8 mouse cellular contexts compared by ENCODE assay signal in the genomic region with DNA sequence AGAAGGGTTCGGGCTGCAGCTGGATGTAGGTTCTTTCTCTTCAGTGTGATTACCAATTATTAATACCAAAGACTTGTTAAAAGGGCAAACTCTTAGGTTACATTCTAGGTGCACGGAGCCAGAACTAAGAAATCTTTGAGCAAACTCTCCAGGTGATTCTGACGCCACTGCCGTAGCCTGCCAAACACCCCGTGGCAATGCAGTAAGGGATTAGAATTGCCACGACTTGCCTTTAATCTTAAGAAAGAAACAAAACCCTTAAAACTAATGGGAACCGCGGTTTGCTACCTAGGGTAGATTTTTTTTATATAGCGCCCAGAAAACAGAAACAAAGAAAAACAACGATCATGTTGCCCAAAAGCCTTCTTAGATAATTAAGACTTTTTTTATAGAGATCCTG. TPM values are rescaled to one million over a fixed set of nuclear protein-coding genes. Genes with fewer than 3 reads are reported as not detected.
A peak's percentile ranks its signal among the peaks of the same experiment; 100 is the strongest.
DNase-seq lines count a peak whose midpoint lies in the region; ATAC-seq lines count a peak whose summit lies in the region.

No protein-coding gene starts in this region.

- no peak for ATAC-seq in heart, embryonic 12.5 days (ENCODE audit: insufficient number of reproducible peaks, low FRiP score)

- H3K9me3 ChIP-seq in heart, embryonic 12.5 days (replicated peaks) = no peaks in the 10 kb centered on the region
- no peaks in the 10 kb centered on the region for H3K9me3 ChIP-seq in hindbrain, embryonic 10.5 days
- no peaks in the 10 kb centered on the region for H3K9me3 ChIP-seq in midbrain, embryonic 10.5 days (replicated peaks)

- H3K36me3 ChIP-seq in heart, embryonic 12.5 days = no peaks in the 10 kb centered on the region
- H3K36me3 ChIP-seq in hindbrain, embryonic 10.5 days = no peaks in the 10 kb centered on the region
- no peaks in the 10 kb centered on the region for H3K36me3 ChIP-seq in midbrain, embryonic 10.5 days

- DNase-seq in heart, postnatal 4 days = no peak
- DNase-seq in NIH3T3 (ENCODE audit: low read depth) = peak; percentile 29
- no peak for DNase-seq in hindbrain, embryonic 10.5 days (ENCODE audit: low spot score)
- DNase-seq in midbrain, embryonic 10.5 days (ENCODE audit: low spot score) = no peak
- DNase-seq in ovary, adult 18-20 months (ENCODE audit: low spot score) = no peak
- no peak for DNase-seq in left cerebral cortex, adult 18-20 months (ENCODE audit: low spot score in 2 of 2)
- DNase-seq in ovary, postnatal 14 days (ENCODE audit: low spot score) = no peak

- peak overlapping the region; percentile 99 for H3K4me3 ChIP-seq in heart, embryonic 12.5 days
- H3K4me3 ChIP-seq in hindbrain, embryonic 10.5 days = peak overlapping the region; percentile 77
- peak overlapping the region; percentile 79 for H3K4me3 ChIP-seq in midbrain, embryonic 10.5 days

- 5% methylated on average over 10 of the region's 10 CpGs for WGBS in heart, embryonic 12.5 days
- WGBS in hindbrain, embryonic 10.5 days = 10% methylated on average over 10 of the region's 10 CpGs
- 7% methylated on average over 10 of the region's 10 CpGs for WGBS in midbrain, embryonic 10.5 days

- peak overlapping the region; percentile 92 for H3K9ac ChIP-seq in heart, embryonic 12.5 days

- no peaks in the 10 kb centered on the region for H3K27me3 ChIP-seq in heart, embryonic 12.5 days (replicated peaks)
- H3K27me3 ChIP-seq in hindbrain, embryonic 10.5 days (ENCODE audit: insufficient read depth, poor library complexity, severe bottlenecking) = no peaks in the 10 kb centered on the region
- no peaks in the 10 kb centered on the region for H3K27me3 ChIP-seq in midbrain, embryonic 10.5 days (ENCODE audit: low read depth, poor library complexity, severe bottlenecking)

- H3K4me1 ChIP-seq in heart, embryonic 12.5 days (replicated peaks) = peaks cover 17% of the 10 kb centered on the region
- peaks cover 35% of the 10 kb centered on the region for H3K4me1 ChIP-seq in hindbrain, embryonic 10.5 days (replicated peaks)
- peaks cover 31% of the 10 kb centered on the region for H3K4me1 ChIP-seq in midbrain, embryonic 10.5 days

- H3K4me2 ChIP-seq in heart, embryonic 12.5 days = peak overlapping the region; percentile 77

- H3K27ac ChIP-seq in heart, embryonic 12.5 days (ENCODE audit: poor library complexity, severe bottlenecking) = peak overlapping the region; percentile 100
- peak overlapping the region; percentile 97 for H3K27ac ChIP-seq in hindbrain, embryonic 10.5 days
- H3K27ac ChIP-seq in midbrain, embryonic 10.5 days (replicated peaks) = peak overlapping the region; percentile 95

RNA-seq across cellular contexts. Expression of gene Dstn, which starts 0.9 kb away (rescaled TPM):
- 963 and 982 TPM in 2 replicates for polyA plus RNA-seq in heart, embryonic 12.5 days (2016; fragmentation: Nextera tagmentation; extraction: Ambion mirVana)
- 100 to 1,000 TPM; 708 to 736 TPM for total RNA-seq in heart, postnatal 4 days (2021)
- 327 and 368 TPM in 2 replicates for polyA plus RNA-seq in hindbrain, embryonic 10.5 days (2016; fragmentation: Nextera tagmentation; extraction: Ambion mirVana)
- 314 and 333 TPM in 2 replicates for polyA plus RNA-seq in midbrain, embryonic 10.5 days (2016; fragmentation: Nextera tagmentation; extraction: Ambion mirVana)
- 100 to 1,000 TPM; 166 to 173 TPM for total RNA-seq in left cerebral cortex, adult 18-20 months (2021)

RNA-seq across cellular contexts. Expression of gene Bfsp1, which starts 51.2 kb away (rescaled TPM):
- 2.2 and 2.3 TPM in 2 replicates for polyA plus RNA-seq in heart, embryonic 12.5 days (2016; fragmentation: Nextera tagmentation; extraction: Ambion mirVana)
- total RNA-seq in heart, postnatal 4 days (2021) = under 1 TPM; 0.98 to 0.99 TPM
- 0.45 and 1.0 TPM in 2 replicates for polyA plus RNA-seq in hindbrain, embryonic 10.5 days (2016; fragmentation: Nextera tagmentation; extraction: Ambion mirVana)
- 1.7 and 2.2 TPM in 2 replicates for polyA plus RNA-seq in midbrain, embryonic 10.5 days (2016; fragmentation: Nextera tagmentation; extraction: Ambion mirVana)
- total RNA-seq in left cerebral cortex, adult 18-20 months (2021) = 1 to 10 TPM in 1 of 2 experiments, under 1 TPM in 1; 0.74 to 1.0 TPM
